ENCODE assay signal across 16 mouse cellular contexts in genomic region chr8:77670612-77671363, GRCm38 (mm10). TPM values are rescaled to one million over a fixed set of nuclear protein-coding genes. Genes with fewer than 3 reads are reported as not detected.
DNase-seq lines count a peak whose midpoint lies in the region; ATAC-seq and TF ChIP-seq lines count a peak whose summit lies in the region.
"Had no signal": no experiment of that assay in that cellular context is flagged by ENCODE, and none has a peak within 500 bp of the region (broad histone marks: within the 10 kb centered on the region; RNA-seq: fewer than 3 reads in every experiment).

No protein-coding gene starts in this region.

- no peak for TF ChIP-seq POLR2A in limb, embryonic 14.5 days (IDR thresholded peaks at IDR 0.05; ENCODE audit: borderline replicate concordance, extremely low read depth, insufficient read depth, insufficient read length)

- no peak overlapping the region for H3K4me2 ChIP-seq in forebrain, embryonic 13.5 days
- H3K4me2 ChIP-seq in forebrain, embryonic 12.5 days: no peak overlapping the region
- no peak overlapping the region for H3K4me2 ChIP-seq in hindbrain, embryonic 13.5 days
- H3K4me2 ChIP-seq in forebrain, embryonic 15.5 days (replicated peaks): no peak overlapping the region
- no peak overlapping the region for H3K4me2 ChIP-seq in limb, embryonic 14.5 days (replicated peaks; ENCODE audit: low read depth, low read length, severe bottlenecking)
- H3K4me2 ChIP-seq: hindbrain, embryonic 15.5 days had no signal

- WGBS in forebrain, embryonic 13.5 days: 86% methylated on average over 4 of the region's 4 CpGs
- WGBS in forebrain, embryonic 12.5 days: 82% methylated on average over 4 of the region's 4 CpGs
- 86% methylated on average over 4 of the region's 4 CpGs for WGBS in hindbrain, embryonic 10.5 days
- 90% methylated on average over 4 of the region's 4 CpGs for WGBS in hindbrain, embryonic 13.5 days
- 77% methylated on average over 4 of the region's 4 CpGs for WGBS in forebrain, embryonic 15.5 days
- WGBS in limb, embryonic 14.5 days: 59% methylated on average over 4 of the region's 4 CpGs

- H3K36me3 ChIP-seq in forebrain, embryonic 13.5 days (ENCODE audit: poor library complexity, severe bottlenecking): no peaks in the 10 kb centered on the region
- H3K36me3 ChIP-seq in forebrain, embryonic 12.5 days (replicated peaks): no peaks in the 10 kb centered on the region
- peaks cover 6% of the 10 kb centered on the region; the same call in 1 of the 2 replicates for H3K36me3 ChIP-seq in hindbrain, embryonic 10.5 days
- H3K36me3 ChIP-seq in hindbrain, embryonic 13.5 days: no peaks in the 10 kb centered on the region
- no peaks in the 10 kb centered on the region for H3K36me3 ChIP-seq in forebrain, embryonic 15.5 days
- H3K36me3 ChIP-seq in limb, embryonic 14.5 days (ENCODE audit: control insufficient read depth, insufficient read depth, low read length): peaks cover 43% of the 10 kb centered on the region
- H3K36me3 ChIP-seq: hindbrain, embryonic 15.5 days had no signal

- no peaks in the 10 kb centered on the region for H3K27me3 ChIP-seq in forebrain, embryonic 13.5 days
- H3K27me3 ChIP-seq in forebrain, embryonic 12.5 days: no peaks in the 10 kb centered on the region
- no peaks in the 10 kb centered on the region for H3K27me3 ChIP-seq in hindbrain, embryonic 10.5 days (ENCODE audit: insufficient read depth, poor library complexity, severe bottlenecking)
- no peaks in the 10 kb centered on the region for H3K27me3 ChIP-seq in hindbrain, embryonic 13.5 days
- no peaks in the 10 kb centered on the region for H3K27me3 ChIP-seq in forebrain, embryonic 15.5 days
- no peaks in the 10 kb centered on the region for H3K27me3 ChIP-seq in limb, embryonic 14.5 days (ENCODE audit: control insufficient read depth, insufficient read depth, low read length)
- H3K27me3 ChIP-seq: hindbrain, embryonic 15.5 days had no signal

- no peaks in the 10 kb centered on the region for H3K9me3 ChIP-seq in forebrain, embryonic 13.5 days (replicated peaks)
- H3K9me3 ChIP-seq in forebrain, embryonic 12.5 days: no peaks in the 10 kb centered on the region
- no peaks in the 10 kb centered on the region for H3K9me3 ChIP-seq in hindbrain, embryonic 10.5 days
- H3K9me3 ChIP-seq in hindbrain, embryonic 13.5 days: no peaks in the 10 kb centered on the region
- H3K9me3 ChIP-seq in forebrain, embryonic 15.5 days: no peaks in the 10 kb centered on the region
- no peaks in the 10 kb centered on the region for H3K9me3 ChIP-seq in limb, embryonic 14.5 days (ENCODE audit: control insufficient read depth, low read length)
- H3K9me3 ChIP-seq: hindbrain, embryonic 15.5 days had no signal

- DNase-seq in hindbrain, embryonic 10.5 days (ENCODE audit: low spot score): no peak
- peak; percentile 25 for DNase-seq in limb, embryonic 14.5 days (ENCODE audit: low spot score)
- DNase-seq in urinary bladder, postnatal 4 days (ENCODE audit: low spot score in 2 of 2): no peak
- DNase-seq in layer of hippocampus, adult 11-12 months (ENCODE audit: low spot score): no peak
- DNase-seq: cerebellum, adult 11-12 months; gastrocnemius, postnatal 14 days; kidney, adult 18-20 months; kidney, postnatal 36 days; liver; lung, adult 2 months; thymus, adult 18-20 months had no signal

- H3K27ac ChIP-seq in forebrain, embryonic 13.5 days: no peak overlapping the region
- H3K27ac ChIP-seq in forebrain, embryonic 12.5 days: no peak overlapping the region
- H3K27ac ChIP-seq in hindbrain, embryonic 10.5 days: peak overlapping the region; percentile 56; the same call in 1 of the 2 replicates
- H3K27ac ChIP-seq in hindbrain, embryonic 13.5 days: no peak overlapping the region
- no peak overlapping the region for H3K27ac ChIP-seq in forebrain, embryonic 15.5 days (replicated peaks)
- H3K27ac ChIP-seq in limb, embryonic 14.5 days (replicated peaks; ENCODE audit: low read depth, low read length): no peak overlapping the region
- H3K27ac ChIP-seq: hindbrain, embryonic 15.5 days had no signal

- no peak overlapping the region for H3K4me3 ChIP-seq in forebrain, embryonic 13.5 days
- no peak overlapping the region for H3K4me3 ChIP-seq in forebrain, embryonic 12.5 days (replicated peaks)
- no peak overlapping the region for H3K4me3 ChIP-seq in hindbrain, embryonic 10.5 days
- H3K4me3 ChIP-seq in hindbrain, embryonic 13.5 days: no peak overlapping the region
- no peak overlapping the region for H3K4me3 ChIP-seq in forebrain, embryonic 15.5 days
- no peak overlapping the region for H3K4me3 ChIP-seq in limb, embryonic 14.5 days (replicated peaks; ENCODE audit: low read length)
- H3K4me3 ChIP-seq: hindbrain, embryonic 15.5 days had no signal

- no peak overlapping the region for H3K9ac ChIP-seq in forebrain, embryonic 13.5 days
- no peak overlapping the region for H3K9ac ChIP-seq in forebrain, embryonic 12.5 days
- no peak overlapping the region for H3K9ac ChIP-seq in hindbrain, embryonic 13.5 days
- no peak overlapping the region for H3K9ac ChIP-seq in forebrain, embryonic 15.5 days (replicated peaks)
- no peak overlapping the region for H3K9ac ChIP-seq in limb, embryonic 14.5 days (ENCODE audit: low read depth, low read length, severe bottlenecking)
- H3K9ac ChIP-seq: hindbrain, embryonic 15.5 days had no signal

- ATAC-seq in forebrain, embryonic 13.5 days: peak; percentile 48; the same call in 1 of the 2 replicates
- no peak for ATAC-seq in forebrain, embryonic 12.5 days (ENCODE audit: low FRiP score)
- ATAC-seq in hindbrain, embryonic 13.5 days (ENCODE audit: low FRiP score): no peak
- peak; percentile 67; the same call in 1 of the 2 replicates for ATAC-seq in forebrain, embryonic 15.5 days (replicated peaks)
- ATAC-seq in limb, embryonic 14.5 days (ENCODE audit: low FRiP score, low read depth): no peak

- no peaks in the 10 kb centered on the region for H3K4me1 ChIP-seq in forebrain, embryonic 13.5 days
- H3K4me1 ChIP-seq in forebrain, embryonic 12.5 days: no peaks in the 10 kb centered on the region
- 0 out of 2 replicates have a peak, but pooled peaks cover 14% of the 10 kb centered on the region for H3K4me1 ChIP-seq in hindbrain, embryonic 10.5 days (replicated peaks)
- no peaks in the 10 kb centered on the region for H3K4me1 ChIP-seq in hindbrain, embryonic 13.5 days (replicated peaks)
- H3K4me1 ChIP-seq in forebrain, embryonic 15.5 days: no peaks in the 10 kb centered on the region
- peaks cover 9% of the 10 kb centered on the region for H3K4me1 ChIP-seq in limb, embryonic 14.5 days (ENCODE audit: control insufficient read depth, insufficient read depth, low read length)
- H3K4me1 ChIP-seq: hindbrain, embryonic 15.5 days had no signal

RNA-seq across cellular contexts. Expression of gene Ednra, which starts 53.5 kb away (rescaled TPM):
- 3.9 TPM in 2 replicates for polyA plus RNA-seq in forebrain, embryonic 13.5 days (2015; fragmentation: Nextera tagmentation; extraction: Ambion mirVana)
- 9.5 and 11.9 TPM in 2 replicates for polyA plus RNA-seq in forebrain, embryonic 12.5 days (2016; fragmentation: Nextera tagmentation; extraction: Ambion mirVana)
- polyA plus RNA-seq in hindbrain, embryonic 10.5 days (2016; fragmentation: Nextera tagmentation; extraction: Ambion mirVana): 18.1 and 18.6 TPM in 2 replicates
- 7.2 and 8.1 TPM in 2 replicates for polyA plus RNA-seq in hindbrain, embryonic 13.5 days (2015; fragmentation: Nextera tagmentation; extraction: Ambion mirVana)
- 4.0 and 4.2 TPM in 2 replicates for polyA plus RNA-seq in forebrain, embryonic 15.5 days (2015; fragmentation: Nextera tagmentation; extraction: Ambion mirVana)
- polyA plus RNA-seq in limb, embryonic 14.5 days (2012; rRNA removed): 44.6 and 48.5 TPM in 2 replicates
- 30.0 and 32.3 TPM in 2 replicates for polyA plus RNA-seq in limb, embryonic 14.5 days (2014; fragmentation: Nextera tagmentation; extraction: Ambion mirVana)

Comparison
In these comparisons a context has a peak if more than half of its experiments do, and no peak if none do; other contexts are left out.
1. ATAC-seq: peak in forebrain, embryonic 13.5 days (single experiment) and forebrain, embryonic 15.5 days (single experiment); none in forebrain, embryonic 12.5 days (single experiment), hindbrain, embryonic 13.5 days (single experiment) and limb, embryonic 14.5 days (single experiment).